Mouse (Mus musculus) gastrocnemius, postnatal 25 days (tissue): ENCODE data around the gene Muc2. TPM values are rescaled to one million over a fixed set of nuclear protein-coding genes. Genes with fewer than 3 reads are reported as not detected.

Source experiments
- DNase-seq: peaks from one replicate; pipeline ENCODE4 v3.0.0; 2022
- total RNA-seq, 2 experiments: library from RNA; stranded (reverse); gene quantifications; 1 replicate in 1 of 2; 2 replicates in 1 of 2; pipeline ENCODE4 v1.2.3; 2021

Gene Muc2
- total RNA-seq, 2 experiments from 2014 or later = 0.10 TPM; not detected in 1

DNA sequence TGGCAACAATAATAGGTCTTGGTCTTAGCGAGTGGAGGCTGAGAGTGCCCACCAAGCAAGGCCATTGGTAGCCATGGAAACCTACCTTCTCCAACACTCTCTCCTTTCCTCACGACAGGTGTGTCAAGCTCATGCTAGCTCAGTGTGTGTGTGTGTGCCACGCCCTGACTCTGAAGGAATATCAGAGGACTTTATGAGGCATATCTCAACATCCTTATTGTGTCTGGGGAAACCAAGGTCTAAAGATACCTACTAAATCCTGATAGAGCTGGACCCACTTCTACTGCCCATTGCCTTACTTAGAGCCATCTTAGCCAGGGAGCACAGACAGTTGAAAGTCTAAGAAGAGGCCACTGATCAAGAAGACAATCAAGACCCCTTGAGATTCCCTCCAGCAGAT is 80.4 kb downstream of the Muc2 start:
- no peak for DNase-seq

- DNase-seq = no peak
These were observed 80.8 kb downstream of the Muc2 start for GRCm38 (mm10) chr7:141770988-141771387.

GRCm38 (mm10) chr7:141772058-141772557 is 82.0 kb downstream of the Muc2 start:
- no peak for DNase-seq

GRCm38 (mm10) chr7:141774855-141775254 is 84.7 kb downstream of the Muc2 start:
- DNase-seq = no peak

DNA sequence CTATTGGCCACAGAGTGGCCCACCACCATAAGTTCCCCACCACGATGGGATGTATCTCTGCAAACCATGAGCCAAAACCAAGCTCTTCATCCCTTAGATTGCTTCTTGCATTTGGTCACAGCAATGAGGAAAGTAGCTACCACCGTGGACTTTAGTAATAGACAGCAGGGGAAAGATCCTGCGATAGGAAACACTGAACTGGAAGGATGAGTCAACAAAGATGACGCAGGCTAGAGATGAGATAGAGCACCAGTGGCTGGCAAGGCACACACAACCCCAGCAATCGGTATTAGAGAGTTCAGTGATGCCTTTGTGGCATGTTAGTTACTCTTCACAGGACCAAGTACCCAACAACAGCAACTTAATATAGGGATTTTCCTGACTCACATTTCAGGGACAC is 86.1 kb downstream of the Muc2 start:
- DNase-seq = no peak

DNA sequence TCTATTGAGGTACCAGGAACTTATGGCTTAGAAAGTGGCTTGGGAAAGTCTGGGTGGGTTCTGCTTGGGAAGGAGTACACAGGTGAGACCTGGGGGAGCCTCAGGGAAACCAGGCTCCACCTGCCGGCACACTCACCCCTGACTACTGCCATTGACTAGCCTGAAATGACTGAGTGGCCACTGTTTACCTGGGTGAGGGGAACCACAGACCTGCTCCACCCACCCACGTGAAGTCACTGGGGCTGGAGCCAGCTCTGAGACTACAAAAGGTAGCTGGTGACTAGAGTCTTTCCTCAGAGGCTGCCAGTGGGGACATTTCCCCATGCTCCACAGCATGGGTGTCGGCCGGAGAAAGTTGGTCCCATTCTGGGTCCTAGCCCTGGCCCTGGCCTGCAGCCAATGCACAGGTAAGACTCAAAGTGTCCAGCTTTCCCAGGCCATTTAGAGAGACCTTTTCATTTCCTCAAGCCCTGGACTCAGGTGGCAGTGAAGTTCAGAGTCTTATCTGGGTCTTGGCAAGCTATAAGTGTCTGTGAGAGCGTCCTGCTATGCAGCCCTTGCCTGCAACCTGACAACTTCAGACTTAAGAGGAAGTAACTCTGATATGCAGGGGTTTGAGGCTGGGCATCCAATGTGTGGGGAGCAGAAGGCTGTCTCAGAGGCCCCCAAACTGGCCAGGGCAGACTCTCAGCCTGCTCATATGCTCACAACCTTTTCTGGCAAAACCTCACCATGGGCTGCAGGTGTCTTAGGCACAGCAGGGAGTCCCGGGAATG is 98.7 kb downstream of the Muc2 start, which contains the start of gene Muc5ac:
Gene Muc5ac, plus strand, starts transcription at position 296 of the 776 bp plus-strand sequence.
- no peak for DNase-seq

GRCm38 (mm10) chr7:141794251-141794650 is 104.1 kb downstream of the Muc2 start:
- no peak for DNase-seq

- no peak for DNase-seq
These were observed 113.1 kb downstream of the Muc2 start for GRCm38 (mm10) chr7:141803206-141803605.

Other genes starting within 250 kb of the Muc2 start
- under 1 TPM; 0.18 to 0.75 TPM for gene Pidd1, start 246.3 kb upstream of the Muc2 start, total RNA-seq
- 100 to 1,000 TPM; 531 to 541 TPM for gene Rplp2, start 243.0 kb upstream of the Muc2 start, total RNA-seq
- 100 to 1,000 TPM; 265 to 357 TPM for gene Pnpla2, start 235.1 kb upstream of the Muc2 start, total RNA-seq
- 1 to 10 TPM; 3.9 to 7.0 TPM for gene Cracr2b, start 229.2 kb upstream of the Muc2 start, total RNA-seq
- 10 to 100 TPM; 67.7 to 87.4 TPM for gene Cd151, start 222.9 kb upstream of the Muc2 start, total RNA-seq
- gene Polr2l, start 215.2 kb upstream of the Muc2 start, total RNA-seq = 10 to 100 TPM; 55.2 to 56.0 TPM
- 10 to 100 TPM in 1 of 2 experiments, 1 to 10 TPM in 1; 5.6 to 16.5 TPM for gene Tspan4, start 215.1 kb upstream of the Muc2 start, total RNA-seq
- gene Chid1, start 150.5 kb upstream of the Muc2 start, total RNA-seq = 10 to 100 TPM; 14.5 to 18.4 TPM
- gene Ap2a2, start 128.2 kb upstream of the Muc2 start, total RNA-seq = 10 to 100 TPM; 42.9 to 45.5 TPM
- gene Muc6, start 35.0 kb upstream of the Muc2 start, total RNA-seq = not detected
- not detected for gene Muc5ac, start 98.6 kb downstream of the Muc2 start, total RNA-seq
- gene Muc5b, start 148.7 kb downstream of the Muc2 start, total RNA-seq = not detected
- 10 to 100 TPM; 26.3 to 28.5 TPM for gene Tollip, start 228.2 kb downstream of the Muc2 start, total RNA-seq